Mouse (Mus musculus): ENCODE results near the gene Zbtb26. TPM values are rescaled to one million over a fixed set of nuclear protein-coding genes. Genes with fewer than 3 reads are reported as not detected.
A peak's percentile ranks its signal among the peaks of the same experiment; 100 is the strongest.

The Zbtb26 gene
- 10.5 and 12.4 TPM in 2 replicates for polyA plus RNA-seq (2016; fragmentation: Nextera tagmentation; extraction: Ambion mirVana)

GRCm38 (mm10) chr2:37442611-37443591 is at the start of gene Zbtb26, which contains the start of the genes Zbtb6 and Rabgap1:
Zbtb26 (minus strand) TSS chr2:37443135.
Zbtb6 (minus strand) TSS chr2:37443171.
Rabgap1 (plus strand) TSS chr2:37443279.
- ATAC-seq (ENCODE audit: insufficient number of reproducible peaks, insufficient read depth, low FRiP score, low TSS enrichment) = peak; percentile 97
- WGBS = under 1% methylated on average over 51 of the region's 51 CpGs
- H3K27ac ChIP-seq = peak within 1 kb of the TSS; percentile 91

GRCm38 (mm10) chr2:37488956-37489355 is 46.0 kb upstream of the Zbtb26 start:
- no peak for ATAC-seq (ENCODE audit: insufficient number of reproducible peaks, insufficient read depth, low FRiP score, low TSS enrichment)
- WGBS = 93% methylated on average over 2 of the region's 2 CpGs
- Histone ChIP-seq H3K4me3 (no peak overlapping the region), H3K4me2 (replicated peaks) (no peak overlapping the region), H3K4me1 (no peaks in the 10 kb centered on the region), H3K36me3 (peaks cover 61% of the 10 kb centered on the region), H3K27me3 (no peaks in the 10 kb centered on the region), H3K9me3 (no peaks in the 10 kb centered on the region), H3K9ac (no peak overlapping the region), H3K27ac (no peak overlapping the region)

More at GRCm38 (mm10) chr2:37442611-37443591, at the start of gene Zbtb26, which contains the start of the genes Zbtb6 and Rabgap1:
- Histone ChIP-seq H3K27me3 (no peaks in the 10 kb centered on the region), H3K9me3 (no peaks in the 10 kb centered on the region), H3K4me1 (peaks cover 17% of the 10 kb centered on the region), H3K36me3 (0 out of 2 replicates have a peak, but pooled peaks cover 6% of the 10 kb centered on the region), H3K4me3 (peak within 1 kb of the TSS; percentile 81), H3K4me2 (replicated peaks) (peak within 1 kb of the TSS; percentile 71), H3K9ac (peak within 1 kb of the TSS; percentile 91)

DNA sequence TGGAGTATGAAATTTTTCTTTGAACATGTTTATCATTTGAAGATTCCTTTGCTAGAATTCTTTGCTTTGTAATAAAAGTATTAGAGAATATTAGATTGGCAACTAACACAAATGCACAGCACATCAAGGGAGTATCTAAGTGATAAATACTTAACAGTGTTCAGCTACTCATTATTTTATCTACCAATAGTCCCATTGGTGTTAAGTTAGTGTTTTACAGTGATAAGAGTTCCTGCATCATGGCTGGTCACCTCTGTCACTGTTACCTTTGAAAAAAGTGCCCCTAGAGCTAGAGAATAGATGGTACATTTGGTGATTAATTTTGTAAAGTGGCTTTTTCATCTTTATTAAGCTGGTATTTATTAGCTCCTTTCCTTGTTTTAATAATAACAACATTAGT is 43.5 kb upstream of the Zbtb26 start:
- H3K4me3 ChIP-seq = no peak overlapping the region
- no peaks in the 10 kb centered on the region for H3K27me3 ChIP-seq
- peaks cover 56% of the 10 kb centered on the region for H3K36me3 ChIP-seq
- H3K4me2 ChIP-seq (replicated peaks) = no peak overlapping the region
- H3K9me3 ChIP-seq = no peaks in the 10 kb centered on the region
- ATAC-seq (ENCODE audit: insufficient number of reproducible peaks, insufficient read depth, low FRiP score, low TSS enrichment) = no peak
- no peak overlapping the region for H3K9ac ChIP-seq
- no peaks in the 10 kb centered on the region for H3K4me1 ChIP-seq
- H3K27ac ChIP-seq = no peak overlapping the region

DNA sequence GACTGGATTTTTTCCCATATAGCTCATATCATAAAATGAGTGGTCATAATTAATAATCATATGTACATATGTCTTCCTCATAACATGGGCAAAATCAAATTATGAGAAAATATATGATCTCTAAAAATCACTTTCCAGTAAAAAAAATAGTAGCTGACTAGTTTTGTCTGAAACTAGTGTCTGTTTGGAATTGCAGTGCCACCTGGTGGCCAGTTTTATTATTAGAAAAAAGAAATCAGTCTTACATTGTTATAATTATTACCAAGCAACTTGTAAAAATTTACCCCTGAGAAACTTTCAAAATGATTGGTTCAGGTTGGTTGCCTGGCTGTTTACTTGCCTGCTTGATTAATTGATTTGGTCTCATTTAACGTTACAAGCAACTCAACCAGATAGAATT is 42.4 kb upstream of the Zbtb26 start:
- WGBS = 82% methylated on average over 1 of the region's 1 CpGs
- Histone ChIP-seq H3K27me3 (no peaks in the 10 kb centered on the region), H3K9me3 (no peaks in the 10 kb centered on the region), H3K4me2 (replicated peaks) (no peak overlapping the region), H3K9ac (no peak overlapping the region), H3K4me3 (no peak overlapping the region), H3K27ac (no peak overlapping the region), H3K4me1 (no peaks in the 10 kb centered on the region), H3K36me3 (peaks cover 56% of the 10 kb centered on the region)
- ATAC-seq (ENCODE audit: insufficient number of reproducible peaks, insufficient read depth, low FRiP score, low TSS enrichment) = no peak

GRCm38 (mm10) chr2:37484165-37484564 is 41.2 kb upstream of the Zbtb26 start:
- 90% methylated on average over 2 of the region's 2 CpGs for WGBS
- H3K4me2 ChIP-seq (replicated peaks) = no peak overlapping the region
- H3K4me1 ChIP-seq = no peaks in the 10 kb centered on the region
- peaks cover 47% of the 10 kb centered on the region for H3K36me3 ChIP-seq
- no peaks in the 10 kb centered on the region for H3K9me3 ChIP-seq
- H3K27me3 ChIP-seq = no peaks in the 10 kb centered on the region
- no peak overlapping the region for H3K4me3 ChIP-seq
- H3K9ac ChIP-seq = no peak overlapping the region
- H3K27ac ChIP-seq = no peak overlapping the region
- ATAC-seq (ENCODE audit: insufficient number of reproducible peaks, insufficient read depth, low FRiP score, low TSS enrichment) = no peak

DNA sequence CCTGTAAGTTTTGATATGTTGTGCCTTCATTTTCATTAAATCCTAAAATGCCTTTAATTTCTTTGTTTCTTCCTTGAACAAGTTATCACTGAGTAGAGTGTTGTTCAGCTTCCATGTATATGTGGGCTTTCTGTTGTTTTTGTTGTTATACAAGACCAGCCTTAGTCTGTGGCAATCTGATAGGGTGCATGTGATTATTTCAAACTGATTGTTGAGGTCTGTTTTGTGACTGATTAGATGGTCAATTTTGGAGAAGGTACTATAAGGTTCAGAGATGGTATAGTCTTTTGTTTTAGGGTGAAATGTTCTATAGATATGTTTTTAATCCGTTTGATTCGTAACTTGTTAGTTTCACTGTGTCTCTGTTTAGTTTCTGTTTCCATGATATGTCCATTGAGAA is 37.1 kb upstream of the Zbtb26 start:
- Histone ChIP-seq H3K27me3 (no peaks in the 10 kb centered on the region), H3K4me2 (replicated peaks) (no peak overlapping the region), H3K27ac (no peak overlapping the region), H3K36me3 (peaks cover 62% of the 10 kb centered on the region), H3K4me3 (no peak overlapping the region), H3K4me1 (no peaks in the 10 kb centered on the region), H3K9me3 (no peaks in the 10 kb centered on the region), H3K9ac (no peak overlapping the region)
- 93% methylated on average over 2 of the region's 2 CpGs for WGBS
- ATAC-seq (ENCODE audit: insufficient number of reproducible peaks, insufficient read depth, low FRiP score, low TSS enrichment) = no peak

- no peaks in the 10 kb centered on the region for H3K4me1 ChIP-seq
- no peak overlapping the region for H3K27ac ChIP-seq
- ATAC-seq (ENCODE audit: insufficient number of reproducible peaks, insufficient read depth, low FRiP score, low TSS enrichment) = no peak
- no peak overlapping the region for H3K4me2 ChIP-seq (replicated peaks)
- no peak overlapping the region for H3K4me3 ChIP-seq
- H3K9ac ChIP-seq = no peak overlapping the region
- peaks cover 58% of the 10 kb centered on the region for H3K36me3 ChIP-seq
- no peaks in the 10 kb centered on the region for H3K9me3 ChIP-seq
- H3K27me3 ChIP-seq = no peaks in the 10 kb centered on the region
These were observed 36.6 kb upstream of the Zbtb26 start for GRCm38 (mm10) chr2:37479559-37479958.

DNA sequence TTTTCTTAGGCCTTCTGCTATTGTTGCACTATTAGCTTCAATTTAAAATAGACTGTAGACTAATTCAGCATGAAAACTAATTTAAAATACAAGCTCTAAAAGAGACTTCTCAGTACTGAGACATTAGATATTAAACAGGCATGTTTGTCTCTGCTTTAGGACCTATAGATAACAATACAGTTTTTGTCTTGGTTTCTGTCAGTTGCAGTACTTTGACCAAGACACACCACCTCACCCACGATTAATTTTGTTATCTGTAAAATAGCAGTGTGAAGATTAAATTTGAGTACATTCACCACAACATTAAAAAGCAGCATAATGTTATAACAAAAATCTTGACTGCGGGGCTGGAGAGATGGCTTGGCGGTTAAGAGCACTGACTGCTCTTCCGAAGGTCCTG is 23.3 kb upstream of the Zbtb26 start:
- Histone ChIP-seq H3K9ac (no peak overlapping the region), H3K27ac (no peak overlapping the region), H3K4me3 (no peak overlapping the region), H3K4me1 (no peaks in the 10 kb centered on the region), H3K9me3 (no peaks in the 10 kb centered on the region), H3K36me3 (peaks cover 14% of the 10 kb centered on the region), H3K27me3 (no peaks in the 10 kb centered on the region), H3K4me2 (replicated peaks) (no peak overlapping the region)
- 98% methylated on average over 4 of the region's 4 CpGs for WGBS
- no peak for ATAC-seq (ENCODE audit: insufficient number of reproducible peaks, insufficient read depth, low FRiP score, low TSS enrichment)

GRCm38 (mm10) chr2:37460707-37461106 is 17.8 kb upstream of the Zbtb26 start:
- Histone ChIP-seq H3K9me3 (no peaks in the 10 kb centered on the region), H3K36me3 (no peaks in the 10 kb centered on the region), H3K4me2 (replicated peaks) (no peak overlapping the region), H3K4me1 (no peaks in the 10 kb centered on the region), H3K27ac (no peak overlapping the region), H3K4me3 (no peak overlapping the region), H3K9ac (no peak overlapping the region), H3K27me3 (no peaks in the 10 kb centered on the region)
- ATAC-seq (ENCODE audit: insufficient number of reproducible peaks, insufficient read depth, low FRiP score, low TSS enrichment) = no peak
- 91% methylated on average over 4 of the region's 4 CpGs for WGBS

DNA sequence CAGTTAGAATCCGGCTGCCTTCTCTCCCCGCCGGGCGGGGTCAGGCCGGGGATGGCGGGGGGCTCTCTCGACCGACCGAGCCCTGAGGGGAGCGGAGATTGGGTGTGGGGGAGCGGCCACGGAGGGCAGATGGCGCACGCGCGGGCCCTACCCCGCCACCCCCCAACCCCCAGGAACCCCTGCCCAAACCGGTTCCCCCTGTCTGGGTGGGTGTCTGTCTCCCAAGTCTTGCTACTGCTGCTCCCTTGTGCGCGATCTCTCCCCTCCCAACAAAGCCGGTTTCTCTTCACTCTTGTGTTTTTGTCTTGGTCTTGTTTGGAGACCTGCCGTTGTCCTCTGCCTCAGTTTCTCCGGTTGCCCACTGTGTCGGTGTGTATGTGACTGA is 9.4 kb upstream of the Zbtb26 start:
- Histone ChIP-seq H3K27ac (peak overlapping the region; percentile 82), H3K4me2 (replicated peaks) (peak overlapping the region; percentile 84), H3K27me3 (no peaks in the 10 kb centered on the region), H3K36me3 (no peaks in the 10 kb centered on the region), H3K9me3 (no peaks in the 10 kb centered on the region), H3K4me3 (peak overlapping the region; percentile 92), H3K9ac (peak overlapping the region; percentile 93), H3K4me1 (peaks cover 6% of the 10 kb centered on the region)
- peak; percentile 84 for ATAC-seq (ENCODE audit: insufficient number of reproducible peaks, insufficient read depth, low FRiP score, low TSS enrichment)
- 1% methylated on average over 23 of the region's 24 CpGs for WGBS

DNA sequence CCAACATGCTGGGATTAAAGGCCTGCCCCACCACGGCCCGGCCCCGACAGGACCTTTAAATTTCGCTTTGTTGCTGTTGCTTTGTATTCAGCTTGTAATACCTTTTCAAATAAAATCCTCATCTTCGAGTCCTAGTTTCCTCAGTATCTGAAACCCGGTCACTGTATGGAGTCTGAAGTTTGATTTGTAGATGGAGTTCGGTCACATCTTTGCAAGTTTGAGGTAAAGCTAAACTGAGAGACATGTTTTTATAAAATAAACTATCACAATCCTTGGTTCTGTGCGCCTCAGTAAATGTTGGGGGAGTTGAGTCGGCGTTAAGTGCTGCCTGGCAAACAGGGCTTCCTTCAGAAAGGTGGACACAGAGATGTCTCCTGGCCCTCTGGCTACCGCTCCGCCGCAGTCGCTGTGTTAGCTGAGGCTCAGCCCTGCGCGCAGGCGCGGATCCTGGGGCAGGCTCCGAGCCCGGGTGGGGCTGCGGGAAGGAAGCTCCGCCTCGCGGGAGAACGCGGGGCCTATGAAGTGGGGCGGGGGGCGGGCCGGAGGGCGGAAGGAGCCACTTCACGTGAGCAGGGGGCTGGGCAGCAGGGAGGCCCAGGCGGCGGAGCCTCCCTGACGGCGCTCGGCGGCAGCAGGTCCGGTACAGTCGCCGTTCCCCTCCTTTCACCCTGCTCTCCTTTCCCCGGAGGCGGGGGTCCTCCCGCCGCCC is 8.9 kb upstream of the Zbtb26 start:
- no peaks in the 10 kb centered on the region for H3K27me3 ChIP-seq
- no peaks in the 10 kb centered on the region for H3K36me3 ChIP-seq
- peaks cover 6% of the 10 kb centered on the region for H3K4me1 ChIP-seq
- H3K9ac ChIP-seq = peak overlapping the region; percentile 93
- H3K4me3 ChIP-seq = peak overlapping the region; percentile 92
- H3K4me2 ChIP-seq (replicated peaks) = peak overlapping the region; percentile 84
- no peaks in the 10 kb centered on the region for H3K9me3 ChIP-seq
- peak overlapping the region; percentile 82 for H3K27ac ChIP-seq
- 8% methylated on average over 43 of the region's 44 CpGs for WGBS
- peak; percentile 96 for ATAC-seq (ENCODE audit: insufficient number of reproducible peaks, insufficient read depth, low FRiP score, low TSS enrichment)

Measured in embryonic facial prominence, embryonic 12.5 days (tissue).